Comparison of ENCODE assay signal across 17 mouse cellular contexts in the genomic region with DNA sequence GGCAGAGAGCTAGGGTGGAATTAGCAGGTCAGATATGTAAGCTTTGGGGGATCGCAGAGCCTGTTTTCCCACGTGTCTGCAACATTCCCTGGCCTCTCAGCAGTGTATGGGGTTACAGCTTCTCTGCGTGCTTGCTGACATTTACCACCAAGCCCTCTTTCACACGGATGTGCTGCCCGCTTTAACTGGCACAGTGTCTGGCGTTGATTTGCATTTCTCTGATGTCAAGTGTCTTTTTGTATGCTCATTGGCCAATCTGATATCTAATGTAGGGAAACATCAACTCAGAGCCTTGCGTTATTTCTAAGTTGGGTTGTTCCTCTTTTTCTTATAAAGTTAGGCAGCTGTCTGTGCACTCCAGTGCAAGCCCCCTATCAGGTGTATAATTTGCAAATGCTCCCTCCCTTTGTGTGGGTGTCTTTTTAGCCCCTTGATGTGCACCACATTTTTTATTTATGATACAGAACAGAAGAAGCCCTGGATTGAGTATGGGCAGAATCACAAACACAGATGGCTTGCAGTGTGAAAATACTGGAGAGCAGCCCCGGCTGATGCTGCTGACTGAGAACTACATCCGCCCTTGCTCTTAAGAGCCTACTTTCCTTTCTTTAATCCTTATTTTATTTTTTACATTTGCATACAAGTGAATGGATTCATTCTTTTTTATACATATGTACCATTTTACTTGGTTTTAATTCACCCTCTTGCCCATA.
DNase-seq lines count a peak whose midpoint lies in the region; ATAC-seq and TF ChIP-seq lines count a peak whose summit lies in the region.
"Had no signal": no experiment of that assay in that cellular context is flagged by ENCODE, and none has a peak within 500 bp of the region (broad histone marks: within the 10 kb centered on the region; RNA-seq: fewer than 3 reads in every experiment).

No protein-coding gene starts in this region.

- peaks cover 17% of the 10 kb centered on the region for H3K4me1 ChIP-seq in hindbrain, embryonic 13.5 days (replicated peaks)
- no peaks in the 10 kb centered on the region for H3K4me1 ChIP-seq in hindbrain, embryonic 10.5 days (replicated peaks)
- peaks cover 4% of the 10 kb centered on the region; the same call in 1 of the 2 replicates for H3K4me1 ChIP-seq in forebrain, postnatal 0 days (ENCODE audit: insufficient read depth)
- peaks cover 17% of the 10 kb centered on the region for H3K4me1 ChIP-seq in midbrain, embryonic 15.5 days
- H3K4me1 ChIP-seq: embryonic facial prominence, embryonic 15.5 days; heart, embryonic 10.5 days; megakaryocyte, embryonic 14.5 days had no signal

- DNase-seq in hindbrain, embryonic 10.5 days (ENCODE audit: low spot score) = no peak
- DNase-seq in brain, adult 2 months (ENCODE audit: low read depth, low spot score) = peak; percentile 36
- peak; percentile 32 for DNase-seq in forebrain, postnatal 0 days
- no peak for DNase-seq in kidney, adult 9 months
- DNase-seq in adrenal gland, postnatal 36 days = no peak
- no peak for DNase-seq in gastrocnemius, postnatal 4 days (ENCODE audit: low spot score in 2 of 2)
- DNase-seq: adrenal gland, postnatal 25 days; heart, postnatal 4 days; liver; lung, embryonic 14.5 days; right cerebral cortex, postnatal 14 days; thymus, adult 18-20 months had no signal

- no peak for TF ChIP-seq CTCF in forebrain, postnatal 0 days (IDR thresholded peaks at IDR 0.05; ENCODE audit: low read depth)

- H3K9me3 ChIP-seq in hindbrain, embryonic 13.5 days = no peaks in the 10 kb centered on the region
- no peaks in the 10 kb centered on the region for H3K9me3 ChIP-seq in hindbrain, embryonic 10.5 days
- H3K9me3 ChIP-seq in forebrain, postnatal 0 days (ENCODE audit: low read length) = no peaks in the 10 kb centered on the region
- no peaks in the 10 kb centered on the region for H3K9me3 ChIP-seq in midbrain, embryonic 15.5 days
- H3K9me3 ChIP-seq: embryonic facial prominence, embryonic 15.5 days; heart, embryonic 10.5 days; megakaryocyte, embryonic 14.5 days had no signal

- no peak overlapping the region for H3K9ac ChIP-seq in hindbrain, embryonic 13.5 days
- H3K9ac ChIP-seq in forebrain, postnatal 0 days = no peak overlapping the region
- no peak overlapping the region; the same call in 1 of the 2 replicates for H3K9ac ChIP-seq in midbrain, embryonic 15.5 days
- H3K9ac ChIP-seq: embryonic facial prominence, embryonic 15.5 days; lung, embryonic 14.5 days had no signal

- H3K27me3 ChIP-seq in hindbrain, embryonic 13.5 days = no peaks in the 10 kb centered on the region
- H3K27me3 ChIP-seq in hindbrain, embryonic 10.5 days (ENCODE audit: insufficient read depth, poor library complexity, severe bottlenecking) = no peaks in the 10 kb centered on the region
- no peaks in the 10 kb centered on the region for H3K27me3 ChIP-seq in forebrain, postnatal 0 days (ENCODE audit: insufficient read depth, low read length)
- H3K27me3 ChIP-seq in midbrain, embryonic 15.5 days (replicated peaks) = no peaks in the 10 kb centered on the region
- H3K27me3 ChIP-seq: embryonic facial prominence, embryonic 15.5 days; megakaryocyte, embryonic 14.5 days had no signal

- no peaks in the 10 kb centered on the region for H3K36me3 ChIP-seq in hindbrain, embryonic 13.5 days
- H3K36me3 ChIP-seq in hindbrain, embryonic 10.5 days = no peaks in the 10 kb centered on the region
- H3K36me3 ChIP-seq in forebrain, postnatal 0 days (ENCODE audit: insufficient read depth) = no peaks in the 10 kb centered on the region
- no peaks in the 10 kb centered on the region for H3K36me3 ChIP-seq in midbrain, embryonic 15.5 days (replicated peaks)
- H3K36me3 ChIP-seq: embryonic facial prominence, embryonic 15.5 days; heart, embryonic 10.5 days had no signal

- peak overlapping the region; percentile 73 for H3K27ac ChIP-seq in hindbrain, embryonic 13.5 days
- no peak overlapping the region for H3K27ac ChIP-seq in hindbrain, embryonic 10.5 days
- H3K27ac ChIP-seq in forebrain, postnatal 0 days (ENCODE audit: low read depth, low read length) = no peak overlapping the region
- peak overlapping the region; percentile 71 for H3K27ac ChIP-seq in midbrain, embryonic 15.5 days
- H3K27ac ChIP-seq: embryonic facial prominence, embryonic 15.5 days; heart, embryonic 10.5 days had no signal

- H3K4me3 ChIP-seq in hindbrain, embryonic 13.5 days = no peak overlapping the region
- no peak overlapping the region for H3K4me3 ChIP-seq in hindbrain, embryonic 10.5 days
- H3K4me3 ChIP-seq in forebrain, postnatal 0 days (ENCODE audit: low read depth, low read length) = no peak overlapping the region
- no peak overlapping the region for H3K4me3 ChIP-seq in midbrain, embryonic 15.5 days
- H3K4me3 ChIP-seq: embryonic facial prominence, embryonic 15.5 days; heart, embryonic 10.5 days; megakaryocyte, embryonic 14.5 days had no signal

- 57% methylated on average over 9 of the region's 9 CpGs for WGBS in hindbrain, embryonic 13.5 days
- 81% methylated on average over 9 of the region's 9 CpGs for WGBS in hindbrain, embryonic 10.5 days
- 24% methylated on average over 9 of the region's 9 CpGs for WGBS in forebrain, postnatal 0 days
- WGBS in midbrain, embryonic 15.5 days = 35% methylated on average over 9 of the region's 9 CpGs

- no peak overlapping the region for H3K4me2 ChIP-seq in hindbrain, embryonic 13.5 days
- no peak overlapping the region for H3K4me2 ChIP-seq in forebrain, postnatal 0 days (ENCODE audit: low read depth)
- no peak overlapping the region for H3K4me2 ChIP-seq in midbrain, embryonic 15.5 days
- H3K4me2 ChIP-seq: embryonic facial prominence, embryonic 15.5 days; lung, embryonic 14.5 days had no signal

- peak; percentile 52; the same call in 1 of the 2 replicates for ATAC-seq in hindbrain, embryonic 13.5 days (ENCODE audit: low FRiP score)
- ATAC-seq in forebrain, postnatal 0 days = peak; percentile 74
- ATAC-seq in midbrain, embryonic 15.5 days (replicated peaks) = peak; percentile 81

Comparison
In these comparisons a context has a peak if more than half of its experiments do, and no peak if none do; other contexts are left out.
1. H3K27ac ChIP-seq: peak in hindbrain, embryonic 13.5 days (single experiment) and midbrain, embryonic 15.5 days (single experiment); none in hindbrain, embryonic 10.5 days (single experiment) and forebrain, postnatal 0 days (single experiment).
2. DNase-seq: peak in brain, adult 2 months (single experiment) and forebrain, postnatal 0 days (single experiment); none in hindbrain, embryonic 10.5 days (single experiment), kidney, adult 9 months (single experiment), adrenal gland, postnatal 36 days (0 of 2) and gastrocnemius, postnatal 4 days (0 of 2).
3. Peak in every context shown above with its lines, with median percentiles within 50 percentile points of each other: ATAC-seq.